Mouse (Mus musculus) thymus, adult 2 months (tissue): ENCODE data around the gene Gpbp1.

Source experiments
- CTCF ChIP-seq: fragments of 200-500 bp; IDR thresholded peaks from 2 replicates; pipeline ENCODE4 v1.5.1; 2012; ENCODE audit warnings: mild to moderate bottlenecking, control low read depth, low read length, moderate library complexity, borderline replicate concordance; ENCODE audit not compliant: control insufficient read depth, poor library complexity, insufficient read depth; ENCODE audit errors: extremely low read depth
- POLR2A ChIP-seq: fragments of 200-500 bp; IDR thresholded peaks from 2 replicates; pipeline ENCODE4 v1.6.1; 2012; ENCODE audit warnings: mild to moderate bottlenecking, low read length, control low read depth, moderate library complexity; ENCODE audit not compliant: control insufficient read depth, poor library complexity, insufficient read depth; ENCODE audit errors: extremely low read depth

GRCm38 (mm10) chr13:111406859-111407389 is 83.0 kb downstream of the Gpbp1 start:
- TF ChIP-seq POLR2A: no peak
- TF ChIP-seq CTCF: no peak
